ENCODE assay signal across 50 mouse cellular contexts in the genomic region with DNA sequence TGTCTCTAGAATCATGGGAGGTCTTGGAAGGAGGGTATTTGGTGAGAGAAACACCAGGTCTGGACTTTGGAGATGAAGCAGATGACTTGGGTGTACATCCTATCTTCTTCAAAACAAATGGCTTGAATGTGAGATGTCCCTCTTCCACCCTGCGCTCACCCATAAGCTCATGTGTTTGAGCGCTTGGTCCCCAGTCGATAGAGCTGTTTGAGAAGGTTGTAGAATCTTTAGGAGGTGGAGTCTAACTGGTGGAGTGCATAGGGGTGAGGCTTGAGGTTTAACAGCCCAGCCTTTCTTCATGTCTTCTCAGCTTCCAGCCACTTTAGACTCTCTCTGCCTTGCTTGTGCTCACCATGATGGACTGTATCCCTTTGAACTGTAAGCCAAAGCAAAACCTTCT. TPM values are rescaled to one million over a fixed set of nuclear protein-coding genes. Genes with fewer than 3 reads are reported as not detected.
"Had no signal": no experiment of that assay in that cellular context is flagged by ENCODE, and none has a peak within 500 bp of the region (broad histone marks: within the 10 kb centered on the region; RNA-seq: fewer than 3 reads in every experiment).

No protein-coding gene starts in this region.

- H3K4me3 ChIP-seq: heart, embryonic 10.5 days; heart, embryonic 12.5 days; heart, embryonic 13.5 days; heart, embryonic 15.5 days; hindbrain, embryonic 10.5 days; hindbrain, embryonic 12.5 days; hindbrain, embryonic 13.5 days; hindbrain, embryonic 15.5 days; intestine, embryonic 15.5 days; kidney, embryonic 15.5 days; layer of hippocampus, adult 2 months had no signal

- H3K27ac ChIP-seq: heart, embryonic 10.5 days; heart, embryonic 13.5 days; heart, embryonic 15.5 days; hindbrain, embryonic 10.5 days; hindbrain, embryonic 12.5 days; hindbrain, embryonic 13.5 days; hindbrain, embryonic 14.5 days; hindbrain, embryonic 15.5 days; hindbrain, postnatal 0 days; intestine, embryonic 15.5 days; kidney, embryonic 15.5 days; kidney, postnatal 0 days; layer of hippocampus, adult 2 months had no signal

- H3K27me3 ChIP-seq: heart, embryonic 13.5 days; heart, embryonic 15.5 days; hindbrain, embryonic 12.5 days; hindbrain, embryonic 13.5 days; hindbrain, embryonic 15.5 days; intestine, embryonic 15.5 days; kidney, embryonic 15.5 days had no signal

- H3K9ac ChIP-seq: heart, embryonic 12.5 days; heart, embryonic 13.5 days; heart, embryonic 15.5 days; hindbrain, embryonic 12.5 days; hindbrain, embryonic 13.5 days; hindbrain, embryonic 14.5 days; hindbrain, embryonic 15.5 days; intestine, embryonic 15.5 days; kidney, embryonic 15.5 days had no signal

- DNase-seq: heart, postnatal 10 days; heart, postnatal 14 days; heart, postnatal 36 days; heart, postnatal 4 days; kidney, adult 11 months; kidney, adult 18-20 months; kidney, adult 2 months; kidney, adult 8-10 months; kidney, adult 9 months; kidney, postnatal 10 days; kidney, postnatal 14 days; kidney, postnatal 25 days; kidney, postnatal 36 days; kidney, postnatal 4 days; layer of hippocampus, adult 9-11 months; layer of hippocampus, postnatal 36 days had no signal

- H3K36me3 ChIP-seq: heart, embryonic 10.5 days; heart, embryonic 12.5 days; heart, embryonic 13.5 days; heart, embryonic 15.5 days; hindbrain, embryonic 10.5 days; hindbrain, embryonic 12.5 days; hindbrain, embryonic 13.5 days; hindbrain, embryonic 15.5 days; intestine, embryonic 15.5 days; kidney, embryonic 15.5 days had no signal

- H3K9me3 ChIP-seq: heart, embryonic 10.5 days; heart, embryonic 15.5 days; hindbrain, embryonic 10.5 days; hindbrain, embryonic 12.5 days; hindbrain, embryonic 13.5 days; hindbrain, embryonic 15.5 days; intestine, embryonic 15.5 days; kidney, embryonic 15.5 days had no signal

- ATAC-seq: hindbrain, embryonic 16.5 days; hindbrain, postnatal 0 days; inflammation-experienced regulatory T-cells, adult 6 months; intestine, embryonic 15.5 days; intestine, embryonic 16.5 days; intestine, postnatal 0 days had no signal

- H3K4me1 ChIP-seq: heart, embryonic 15.5 days; hindbrain, embryonic 12.5 days; hindbrain, embryonic 13.5 days; hindbrain, embryonic 15.5 days; intestine, embryonic 15.5 days had no signal

- H3K4me2 ChIP-seq: heart, embryonic 11.5 days; heart, embryonic 12.5 days; heart, embryonic 13.5 days; heart, embryonic 15.5 days; hindbrain, embryonic 12.5 days; hindbrain, embryonic 13.5 days; hindbrain, embryonic 14.5 days; hindbrain, embryonic 15.5 days; intestine, embryonic 15.5 days; kidney, embryonic 15.5 days had no signal

RNA-seq across cellular contexts. Expression of gene Fcrl6, which starts 24.0 kb away (rescaled TPM):
- total RNA-seq: heart, postnatal 10 days; heart, postnatal 14 days; heart, postnatal 25 days; heart, postnatal 36 days; heart, postnatal 4 days; hematopoietic stem cell, adult 5-6 weeks; hindbrain, postnatal 0 days; layer of hippocampus, adult 18-20 months; layer of hippocampus, adult 2 months; layer of hippocampus, postnatal 14 days; layer of hippocampus, postnatal 25 days; layer of hippocampus, postnatal 36 days; left cerebral cortex, adult 18-20 months had no signal
- polyA plus RNA-seq: heart, embryonic 10.5 days; heart, embryonic 11.5 days; heart, embryonic 12.5 days; heart, embryonic 13.5 days; heart, embryonic 14.5 days; heart, embryonic 15.5 days; heart, embryonic 16.5 days; heart, postnatal 0 days; hindbrain, embryonic 10.5 days; hindbrain, embryonic 13.5 days; hindbrain, postnatal 0 days; intestine, embryonic 14.5 days; intestine, embryonic 15.5 days; intestine, embryonic 16.5 days; intestine, postnatal 0 days; kidney, adult 2 months; kidney, embryonic 14.5 days; kidney, embryonic 15.5 days; kidney, embryonic 16.5 days; kidney, postnatal 0 days; large intestine, adult 2 months had no signal

RNA-seq across cellular contexts. Expression of gene Slamf8, which starts 35.9 kb away (rescaled TPM):
- total RNA-seq: heart, postnatal 10 days; heart, postnatal 4 days; hindbrain, postnatal 0 days; layer of hippocampus, adult 18-20 months; layer of hippocampus, adult 2 months; layer of hippocampus, postnatal 10 days; layer of hippocampus, postnatal 14 days; layer of hippocampus, postnatal 25 days; layer of hippocampus, postnatal 36 days; left cerebral cortex, adult 18-20 months had no signal
- polyA plus RNA-seq: heart, embryonic 10.5 days; heart, embryonic 11.5 days; heart, embryonic 12.5 days; heart, embryonic 13.5 days; heart, embryonic 15.5 days; heart, postnatal 0 days; hindbrain, embryonic 10.5 days; hindbrain, embryonic 11.5 days; hindbrain, embryonic 12.5 days; hindbrain, embryonic 13.5 days; hindbrain, embryonic 14.5 days; hindbrain, embryonic 15.5 days; hindbrain, embryonic 16.5 days; hindbrain, postnatal 0 days had no signal
